Mouse (Mus musculus) limb, embryonic 11.5 days (tissue): ENCODE data around the gene Borcs8. TPM values are rescaled to one million over a fixed set of nuclear protein-coding genes. Genes with fewer than 3 reads are reported as not detected.
A peak's percentile ranks its signal among the peaks of the same experiment; 100 is the strongest.

Source experiments
- ATAC-seq: fragments of 200-750 bp; cut with Nextera tagmentation; 2 replicates; pipeline ENCODE4 v1.8.0; 2017; ENCODE audit warnings: low read depth; ENCODE audit not compliant: insufficient number of reproducible peaks, low FRiP score, low TSS enrichment
- DNase-seq: peaks from one replicate; pipeline ENCODE4 v3.0.0-alpha.2; 2015; ENCODE audit warnings: low spot score
- H3K27ac ChIP-seq: fragments of 300-500 bp; sonication (generic); replicated peaks from 2 replicates; pipeline ENCODE4 v1.5.1; 2014; ENCODE audit warnings: low read depth, mild to moderate bottlenecking, low read length
- H3K27me3 ChIP-seq: fragments of 300-500 bp; sonication (generic); 2 replicates; pipeline ENCODE4 v1.6.1; 2014; ENCODE audit warnings: mild to moderate bottlenecking, low read length, mixed read lengths; ENCODE audit not compliant: control insufficient read depth, insufficient read depth
- H3K36me3 ChIP-seq: fragments of 300-500 bp; sonication (generic); 2 replicates; pipeline ENCODE4 v1.6.1; 2014; ENCODE audit warnings: mild to moderate bottlenecking, low read length, moderate library complexity, mixed read lengths; ENCODE audit not compliant: control insufficient read depth, insufficient read depth
- H3K4me1 ChIP-seq: fragments of 300-500 bp; sonication (generic); 2 replicates; pipeline ENCODE4 v1.6.1; 2014; ENCODE audit warnings: low read length, mixed read lengths; ENCODE audit not compliant: control insufficient read depth, insufficient read depth
- H3K4me2 ChIP-seq: fragments of 300-500 bp; sonication (generic); 2 replicates; pipeline ENCODE4 v1.6.1; 2014; ENCODE audit warnings: low read depth, mild to moderate bottlenecking, moderate library complexity; ENCODE audit not compliant: severe bottlenecking
- H3K4me3 ChIP-seq: fragments of 300-500 bp; sonication (generic); 2 replicates; pipeline ENCODE4 v1.5.1; 2014; ENCODE audit warnings: low read depth, low read length
- H3K9ac ChIP-seq: fragments of 300-500 bp; sonication (generic); 2 replicates; pipeline ENCODE4 v1.6.1; 2014; ENCODE audit warnings: mild to moderate bottlenecking, low read length
- H3K9me3 ChIP-seq: fragments of 300-500 bp; sonication (generic); 2 replicates; pipeline ENCODE4 v1.6.1; 2016; ENCODE audit warnings: low read length; ENCODE audit not compliant: control insufficient read depth
- whole genome bisulfite sequencing: fragments of 180-500 bp; shearing (Covaris S2); extraction: QIAGEN DNeasy Blood & Tissue Kit; methylation state at CpG from one replicate; pipeline ENCODE4 v1.1.7; 2014; 5-methylcytosine and 5-hydroxymethylcytosine counted together
- polyA plus RNA-seq: library from polyadenylated mRNA; unstranded; fragments of >200 nt; fragmentation: Nextera tagmentation; extraction: Ambion mirVana; gene quantifications from 2 replicates; pipeline ENCODE4 v1.2.1, GENCODE M21; 2014

Gene Borcs8
- polyA plus RNA-seq, 1 experiment from 2014 or later = 53.2 TPM

DNA sequence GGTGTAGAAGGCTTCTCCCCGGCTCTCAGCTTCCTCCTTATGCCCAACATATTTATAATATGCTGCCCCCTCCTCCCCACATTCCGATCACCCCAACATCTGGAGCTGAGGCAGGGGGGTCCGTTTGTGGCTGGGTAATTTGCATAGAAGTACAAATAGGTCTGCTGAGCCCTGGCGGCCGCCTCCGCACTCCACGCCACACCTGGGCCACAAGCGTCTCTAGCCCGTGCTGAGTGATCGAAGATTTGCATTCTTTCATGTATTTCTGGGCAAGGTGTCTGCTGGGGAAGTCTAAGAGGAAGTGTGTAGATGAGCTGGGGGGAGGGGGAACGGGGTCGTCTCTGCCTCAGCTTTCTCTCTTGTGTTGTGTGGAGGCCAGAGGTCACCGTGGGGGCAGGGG lies 20.7 kb downstream of the Borcs8 start:
- no peak overlapping the region for H3K4me3 ChIP-seq
- no peak overlapping the region for H3K9ac ChIP-seq
- H3K4me1 ChIP-seq = 0 out of 2 replicates have a peak, but pooled peaks cover 6% of the 10 kb centered on the region
- ATAC-seq (no peak), DNase-seq (no peak)
- peaks cover under 1% of the 10 kb centered on the region for H3K27me3 ChIP-seq
- no peak overlapping the region for H3K27ac ChIP-seq
- WGBS = 68% methylated on average over 13 of the region's 13 CpGs
- H3K36me3 ChIP-seq = no peaks in the 10 kb centered on the region
- H3K9me3 ChIP-seq = no peaks in the 10 kb centered on the region
- H3K4me2 ChIP-seq = no peak overlapping the region

DNA sequence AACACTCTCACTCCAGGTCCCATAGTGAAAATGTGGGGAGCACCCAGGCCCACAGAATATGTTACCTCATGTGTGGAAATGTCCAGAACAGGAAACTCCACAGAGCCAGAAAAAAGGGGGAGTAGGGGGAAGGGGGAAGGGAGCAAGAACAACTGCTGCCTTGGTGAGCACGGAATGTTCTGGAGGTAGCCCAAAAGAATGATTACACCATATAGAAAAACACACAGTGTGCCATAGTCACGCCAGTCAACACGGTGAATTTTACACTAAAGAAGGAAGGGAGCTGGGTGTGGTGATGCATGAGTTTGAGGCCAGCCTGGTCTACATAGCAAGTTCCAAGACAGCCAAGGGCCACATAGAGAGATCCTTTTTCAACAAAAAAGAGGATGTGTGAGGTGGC lies 24.0 kb downstream of the Borcs8 start:
- peaks cover 7% of the 10 kb centered on the region; the same call in 1 of the 2 replicates for H3K4me1 ChIP-seq
- H3K9ac ChIP-seq = no peak overlapping the region
- DNase-seq (no peak), ATAC-seq (no peak)
- no peak overlapping the region for H3K27ac ChIP-seq
- H3K27me3 ChIP-seq = peaks cover 15% of the 10 kb centered on the region
- H3K36me3 ChIP-seq = no peaks in the 10 kb centered on the region
- H3K9me3 ChIP-seq = no peaks in the 10 kb centered on the region
- 87% methylated on average over 3 of the region's 3 CpGs for WGBS
- H3K4me2 ChIP-seq = no peak overlapping the region
- no peak overlapping the region for H3K4me3 ChIP-seq

DNA sequence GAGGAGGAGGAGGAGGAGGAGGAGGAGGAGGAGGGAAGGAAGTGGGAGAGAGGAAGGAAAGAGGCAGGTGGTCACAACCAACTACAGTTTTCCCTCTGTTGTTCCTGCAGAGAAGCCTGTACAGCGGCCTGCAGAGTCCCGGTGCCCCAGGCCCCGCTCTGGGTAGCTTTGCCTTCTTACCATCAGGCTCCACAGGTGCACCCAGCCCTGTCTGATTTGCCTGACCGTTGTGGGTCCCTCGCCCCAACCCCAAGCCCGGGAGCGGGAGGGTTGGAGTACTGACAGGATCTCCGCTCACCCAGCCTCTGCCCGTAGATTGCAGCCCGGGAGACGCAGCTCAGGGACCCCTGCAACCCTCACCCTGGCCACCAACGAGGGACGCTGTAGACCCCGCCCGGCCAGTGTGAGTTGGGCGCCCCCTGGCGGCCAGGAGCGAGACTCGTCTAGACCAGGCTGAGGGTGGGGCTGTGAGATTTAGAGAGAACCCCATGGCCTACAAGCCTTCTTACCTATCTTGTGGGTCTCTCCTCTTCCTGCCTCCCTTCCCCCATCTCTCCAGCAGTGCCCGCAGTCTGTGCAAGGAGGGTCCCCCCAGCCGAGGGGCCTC lies 27.3 kb downstream of the Borcs8 start:
- peaks cover 2% of the 10 kb centered on the region; the same call in 1 of the 2 replicates for H3K4me1 ChIP-seq
- H3K4me2 ChIP-seq = peak overlapping the region; percentile 41; the same call in 1 of the 2 replicates
- no peak overlapping the region for H3K27ac ChIP-seq
- ATAC-seq (peak; percentile 76), DNase-seq (peak; percentile 91)
- H3K9ac ChIP-seq = peak overlapping the region; percentile 34
- H3K4me3 ChIP-seq = peak overlapping the region; percentile 8; the same call in 1 of the 2 replicates
- H3K36me3 ChIP-seq = no peaks in the 10 kb centered on the region
- peaks cover 15% of the 10 kb centered on the region for H3K27me3 ChIP-seq
- H3K9me3 ChIP-seq = no peaks in the 10 kb centered on the region
- WGBS = 4% methylated on average over 21 of the region's 21 CpGs

DNA sequence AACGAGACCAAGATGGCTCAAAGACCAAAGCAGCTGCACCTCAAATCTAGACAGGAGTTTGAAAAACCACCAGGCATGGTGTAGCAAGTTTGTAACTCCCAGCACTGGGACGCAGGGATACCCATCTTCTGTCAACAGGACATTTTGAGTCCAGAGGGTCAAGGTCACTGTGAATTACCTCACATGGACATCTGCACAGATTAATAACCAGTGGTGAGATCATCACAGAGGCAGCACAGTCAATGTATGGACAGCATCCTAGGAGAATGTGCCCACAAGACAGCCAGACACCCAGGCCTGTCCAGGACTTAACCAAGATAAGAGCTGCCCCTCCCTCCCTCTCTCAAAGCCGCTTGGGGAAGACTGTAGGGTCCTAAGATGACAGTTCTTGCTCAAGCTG lies 30.8 kb downstream of the Borcs8 start:
- WGBS = 82% methylated on average over 3 of the region's 3 CpGs
- H3K9ac ChIP-seq = no peak overlapping the region
- H3K9me3 ChIP-seq = no peaks in the 10 kb centered on the region
- H3K4me1 ChIP-seq = peaks cover 2% of the 10 kb centered on the region; the same call in 1 of the 2 replicates
- no peak overlapping the region for H3K4me3 ChIP-seq
- H3K27ac ChIP-seq = no peak overlapping the region
- peaks cover 13% of the 10 kb centered on the region for H3K27me3 ChIP-seq
- ATAC-seq = no peak
- DNase-seq = no peak
- no peaks in the 10 kb centered on the region for H3K36me3 ChIP-seq
- H3K4me2 ChIP-seq = no peak overlapping the region

DNA sequence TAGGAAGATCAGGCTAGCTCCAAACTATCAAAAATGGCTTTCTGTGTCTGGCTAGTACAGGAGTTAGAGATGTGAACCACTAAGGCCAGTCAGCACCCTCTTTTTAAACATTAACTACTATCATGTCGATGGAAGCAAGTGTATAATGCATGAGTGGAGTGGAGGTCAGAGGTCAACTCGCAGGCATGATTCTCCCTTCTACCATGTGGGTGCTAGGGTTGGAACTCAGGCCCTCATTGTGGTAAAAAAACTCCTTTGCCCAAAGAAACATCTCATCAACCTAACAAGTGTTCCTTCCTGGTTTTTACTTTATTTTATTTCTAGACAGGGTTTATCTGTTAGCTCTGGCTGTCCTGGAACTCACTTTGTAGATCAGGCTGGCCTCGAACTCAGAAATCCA lies 31.4 kb downstream of the Borcs8 start:
- no peaks in the 10 kb centered on the region for H3K36me3 ChIP-seq
- ATAC-seq (no peak), DNase-seq (no peak)
- peaks cover 6% of the 10 kb centered on the region for H3K27me3 ChIP-seq
- no peak overlapping the region for H3K4me2 ChIP-seq
- WGBS = 82% methylated on average over 3 of the region's 3 CpGs
- no peak overlapping the region for H3K27ac ChIP-seq
- no peak overlapping the region for H3K9ac ChIP-seq
- H3K4me3 ChIP-seq = no peak overlapping the region
- no peaks in the 10 kb centered on the region for H3K9me3 ChIP-seq
- H3K4me1 ChIP-seq = peaks cover 2% of the 10 kb centered on the region; the same call in 1 of the 2 replicates

DNA sequence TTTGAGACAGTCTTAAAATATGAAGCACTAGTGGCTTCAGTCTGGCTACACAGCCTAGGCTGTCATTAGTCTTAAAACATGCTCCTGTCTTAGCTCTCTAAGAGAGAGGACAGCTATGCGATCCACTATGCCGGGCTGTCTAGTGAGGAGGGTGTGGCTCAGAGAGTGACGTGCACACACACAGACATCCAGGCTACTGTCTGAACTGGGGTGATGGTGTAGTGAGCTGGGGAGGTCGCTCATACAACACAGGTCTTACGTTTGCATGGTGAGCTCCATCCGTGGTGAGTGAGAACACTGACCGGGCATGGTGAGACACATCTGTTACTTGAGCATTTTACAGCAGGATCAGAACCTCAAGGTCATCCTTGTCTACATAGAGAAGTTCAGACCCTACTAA lies 31.9 kb downstream of the Borcs8 start:
- Histone ChIP-seq H3K4me3 (no peak overlapping the region), H3K9me3 (no peaks in the 10 kb centered on the region), H3K4me1 (peaks cover 2% of the 10 kb centered on the region; the same call in 1 of the 2 replicates), H3K36me3 (no peaks in the 10 kb centered on the region), H3K27me3 (peaks cover 2% of the 10 kb centered on the region; the same call in 1 of the 2 replicates), H3K9ac (no peak overlapping the region), H3K27ac (no peak overlapping the region), H3K4me2 (no peak overlapping the region)
- DNase-seq = no peak
- WGBS = 91% methylated on average over 7 of the region's 7 CpGs
- no peak for ATAC-seq

DNA sequence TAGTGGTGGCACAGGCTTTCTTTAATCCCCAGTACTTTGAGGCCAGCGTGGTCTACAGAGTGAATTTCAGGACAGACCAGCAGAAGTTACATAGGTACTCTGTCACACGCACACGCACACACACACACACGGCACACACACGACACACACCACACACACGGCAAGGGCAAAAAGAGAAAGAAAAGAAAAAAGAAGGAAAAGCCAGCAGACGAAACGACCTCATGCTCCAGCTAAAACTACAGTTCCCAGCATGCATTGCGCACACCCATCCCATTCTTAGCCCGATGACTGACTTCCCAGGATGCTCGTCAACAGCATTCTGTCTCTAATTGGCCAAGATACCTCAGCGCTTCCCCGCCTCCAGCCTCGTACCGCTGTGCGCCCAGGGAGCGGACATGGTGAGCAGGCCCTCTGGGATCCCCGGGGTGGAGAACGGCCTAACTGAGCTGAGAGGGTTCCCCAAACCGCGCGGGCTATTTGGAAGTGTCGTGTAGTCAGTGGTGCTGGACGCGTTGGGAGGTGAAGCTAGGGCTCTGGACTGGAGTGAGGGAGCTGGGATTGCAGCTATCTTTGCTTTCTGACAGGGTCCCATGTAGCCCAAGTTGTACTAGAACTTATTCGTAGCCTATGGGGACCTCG lies 32.9 kb downstream of the Borcs8 start, which contains the start of gene Tmem161a:
Gene Tmem161a, plus strand, starts transcription at position 314 of the 639 bp plus-strand sequence.
- 4% methylated on average over 27 of the region's 27 CpGs for whole genome bisulfite sequencing
- peak within 1 kb of the TSS; percentile 39 for H3K4me2 ChIP-seq
- H3K27ac ChIP-seq = no peak within 1 kb of the TSS

DNA sequence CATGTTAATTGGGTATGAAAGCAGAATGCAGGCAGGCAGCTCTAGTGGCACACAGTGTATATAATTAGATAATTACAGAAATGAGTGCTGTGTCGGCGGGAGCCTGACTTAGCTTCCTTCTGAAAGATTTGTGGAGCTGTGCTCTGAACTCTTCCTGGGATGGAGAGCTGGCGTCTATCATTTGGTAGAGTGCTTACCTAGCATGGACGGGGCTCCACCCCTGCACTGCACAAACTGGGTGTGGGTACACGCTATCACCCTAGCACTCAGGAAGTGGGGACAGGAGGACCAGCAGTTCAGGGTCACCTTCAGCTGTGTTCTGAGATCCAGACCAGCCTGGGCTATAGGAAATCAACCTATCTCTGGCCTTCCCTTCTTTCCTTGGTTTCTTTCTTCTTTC lies 34.0 kb downstream of the Borcs8 start:
- H3K9ac ChIP-seq = no peak overlapping the region
- H3K4me1 ChIP-seq = no peaks in the 10 kb centered on the region
- H3K4me3 ChIP-seq = no peak overlapping the region
- H3K27me3 ChIP-seq = no peaks in the 10 kb centered on the region
- H3K9me3 ChIP-seq = no peaks in the 10 kb centered on the region
- 86% methylated on average over 5 of the region's 5 CpGs for WGBS
- H3K36me3 ChIP-seq = peaks cover 2% of the 10 kb centered on the region; the same call in 1 of the 2 replicates
- ATAC-seq (no peak), DNase-seq (no peak)
- H3K4me2 ChIP-seq = no peak overlapping the region
- H3K27ac ChIP-seq = no peak overlapping the region

More for the DNA sequence above, 32.9 kb downstream of the Borcs8 start, which contains the start of gene Tmem161a:
- no peaks in the 10 kb centered on the region for H3K9me3 ChIP-seq
- no peaks in the 10 kb centered on the region for H3K4me1 ChIP-seq
- peak; percentile 91 for DNase-seq
- peak within 1 kb of the TSS; percentile 69 for H3K9ac ChIP-seq
- H3K36me3 ChIP-seq = peaks cover 2% of the 10 kb centered on the region; the same call in 1 of the 2 replicates
- ATAC-seq = peak; percentile 93
- H3K27me3 ChIP-seq = no peaks in the 10 kb centered on the region
- peak within 1 kb of the TSS; percentile 71 for H3K4me3 ChIP-seq
